Mouse (Mus musculus): ENCODE measurements around the gene Iqch. TPM values are rescaled to one million over a fixed set of nuclear protein-coding genes. Genes with fewer than 3 reads are reported as not detected.

Gene Iqch
- polyA plus RNA-seq, 1 experiment from 2014 or later, result 0.14 TPM

GRCm38 (mm10) chr9:63503890-63504289, 98.4 kb downstream of the Iqch start:
- Histone ChIP-seq H3K4me1 (replicated peaks) (no peaks in the 10 kb centered on the region), H3K9ac (no peak overlapping the region), H3K9me3 (no peaks in the 10 kb centered on the region), H3K27ac (no peak overlapping the region), H3K27me3 (replicated peaks) (no peaks in the 10 kb centered on the region), H3K36me3 (no peaks in the 10 kb centered on the region), H3K4me3 (replicated peaks) (no peak overlapping the region), H3K4me2 (replicated peaks) (no peak overlapping the region)
- ATAC-seq, result no peak
- 71% methylated on average over 2 of the region's 2 CpGs for WGBS

- Histone ChIP-seq H3K4me1 (replicated peaks) (no peaks in the 10 kb centered on the region), H3K9me3 (no peaks in the 10 kb centered on the region), H3K4me3 (replicated peaks) (no peak overlapping the region), H3K4me2 (replicated peaks) (no peak overlapping the region), H3K27me3 (replicated peaks) (no peaks in the 10 kb centered on the region), H3K27ac (no peak overlapping the region), H3K9ac (no peak overlapping the region), H3K36me3 (no peaks in the 10 kb centered on the region)
- ATAC-seq, result no peak
- WGBS, result 100% methylated on average over 1 of the region's 1 CpGs
Observed at GRCm38 (mm10) chr9:63501516-63501915, 100.8 kb downstream of the Iqch start.

- H3K4me3 ChIP-seq (replicated peaks), result no peak overlapping the region
- H3K9ac ChIP-seq, result no peak overlapping the region
- H3K9me3 ChIP-seq, result no peaks in the 10 kb centered on the region
- H3K27ac ChIP-seq, result no peak overlapping the region
- H3K4me1 ChIP-seq (replicated peaks), result no peaks in the 10 kb centered on the region
- WGBS, result 79% methylated on average over 8 of the region's 8 CpGs
- no peak for ATAC-seq
- no peaks in the 10 kb centered on the region for H3K27me3 ChIP-seq (replicated peaks)
- no peak overlapping the region for H3K4me2 ChIP-seq (replicated peaks)
- no peaks in the 10 kb centered on the region for H3K36me3 ChIP-seq
Observed at GRCm38 (mm10) chr9:63499912-63500311, 102.4 kb downstream of the Iqch start.

- Histone ChIP-seq H3K4me3 (replicated peaks) (no peak overlapping the region), H3K27me3 (replicated peaks) (no peaks in the 10 kb centered on the region), H3K36me3 (no peaks in the 10 kb centered on the region), H3K9me3 (no peaks in the 10 kb centered on the region), H3K4me2 (replicated peaks) (no peak overlapping the region), H3K4me1 (replicated peaks) (no peaks in the 10 kb centered on the region), H3K27ac (no peak overlapping the region), H3K9ac (no peak overlapping the region)
- 81% methylated on average over 2 of the region's 2 CpGs for WGBS
- ATAC-seq, result no peak
Observed at GRCm38 (mm10) chr9:63495786-63496185, 106.5 kb downstream of the Iqch start.

- Histone ChIP-seq H3K9me3 (no peaks in the 10 kb centered on the region), H3K36me3 (no peaks in the 10 kb centered on the region), H3K9ac (no peak overlapping the region), H3K4me2 (replicated peaks) (no peak overlapping the region), H3K4me3 (replicated peaks) (no peak overlapping the region), H3K4me1 (replicated peaks) (no peaks in the 10 kb centered on the region), H3K27ac (no peak overlapping the region), H3K27me3 (replicated peaks) (no peaks in the 10 kb centered on the region)
- 95% methylated on average over 4 of the region's 4 CpGs for WGBS
- no peak for ATAC-seq
Observed at GRCm38 (mm10) chr9:63493746-63494145, 108.5 kb downstream of the Iqch start.

- no peak overlapping the region for H3K4me3 ChIP-seq (replicated peaks)
- H3K9ac ChIP-seq, result no peak overlapping the region
- no peaks in the 10 kb centered on the region for H3K27me3 ChIP-seq (replicated peaks)
- H3K9me3 ChIP-seq, result no peaks in the 10 kb centered on the region
- no peaks in the 10 kb centered on the region for H3K4me1 ChIP-seq (replicated peaks)
- H3K36me3 ChIP-seq, result no peaks in the 10 kb centered on the region
- no peak for ATAC-seq
- H3K27ac ChIP-seq, result no peak overlapping the region
- WGBS, result 24% methylated on average over 9 of the region's 9 CpGs
- H3K4me2 ChIP-seq (replicated peaks), result no peak overlapping the region
Observed at GRCm38 (mm10) chr9:63492291-63492690, 110.0 kb downstream of the Iqch start.

GRCm38 (mm10) chr9:63490521-63491307, 111.6 kb downstream of the Iqch start:
- Histone ChIP-seq H3K36me3 (no peaks in the 10 kb centered on the region), H3K27ac (no peak overlapping the region), H3K4me1 (replicated peaks) (no peaks in the 10 kb centered on the region), H3K4me2 (replicated peaks) (no peak overlapping the region), H3K9ac (no peak overlapping the region), H3K9me3 (no peaks in the 10 kb centered on the region), H3K27me3 (replicated peaks) (no peaks in the 10 kb centered on the region), H3K4me3 (replicated peaks) (no peak overlapping the region)
- no peak for ATAC-seq
- WGBS, result 78% methylated on average over 12 of the region's 12 CpGs

- Histone ChIP-seq H3K9ac (no peak overlapping the region), H3K27ac (no peak overlapping the region), H3K4me2 (replicated peaks) (no peak overlapping the region), H3K27me3 (replicated peaks) (no peaks in the 10 kb centered on the region), H3K4me3 (replicated peaks) (no peak overlapping the region), H3K4me1 (replicated peaks) (no peaks in the 10 kb centered on the region), H3K9me3 (no peaks in the 10 kb centered on the region), H3K36me3 (no peaks in the 10 kb centered on the region)
- WGBS, result 54% methylated on average over 6 of the region's 6 CpGs
- ATAC-seq, result no peak
Observed at GRCm38 (mm10) chr9:63489156-63489555, 113.1 kb downstream of the Iqch start.

- ATAC-seq, result peak; percentile 83; the same call in 1 of the 2 replicates
- WGBS, result 62% methylated on average over 3 of the region's 3 CpGs
- no peak overlapping the region for H3K27ac ChIP-seq
- H3K27me3 ChIP-seq (replicated peaks), result no peaks in the 10 kb centered on the region
- no peak overlapping the region for H3K4me2 ChIP-seq (replicated peaks)
- H3K4me1 ChIP-seq (replicated peaks), result no peaks in the 10 kb centered on the region
- H3K4me3 ChIP-seq (replicated peaks), result no peak overlapping the region
- no peaks in the 10 kb centered on the region for H3K9me3 ChIP-seq
- no peaks in the 10 kb centered on the region for H3K36me3 ChIP-seq
- H3K9ac ChIP-seq, result no peak overlapping the region
Observed at GRCm38 (mm10) chr9:63465561-63465960, 136.7 kb downstream of the Iqch start.

- Histone ChIP-seq H3K4me3 (replicated peaks) (no peak overlapping the region), H3K9me3 (no peaks in the 10 kb centered on the region), H3K9ac (no peak overlapping the region), H3K4me2 (replicated peaks) (no peak overlapping the region), H3K27ac (no peak overlapping the region), H3K27me3 (replicated peaks) (no peaks in the 10 kb centered on the region), H3K36me3 (no peaks in the 10 kb centered on the region), H3K4me1 (replicated peaks) (no peaks in the 10 kb centered on the region)
- no peak for ATAC-seq
- 60% methylated on average over 2 of the region's 2 CpGs for WGBS
Observed at GRCm38 (mm10) chr9:63462296-63462695, 140.0 kb downstream of the Iqch start.

- no peaks in the 10 kb centered on the region for H3K4me1 ChIP-seq (replicated peaks)
- no peak overlapping the region for H3K9ac ChIP-seq
- no peaks in the 10 kb centered on the region for H3K9me3 ChIP-seq
- H3K4me3 ChIP-seq (replicated peaks), result no peak overlapping the region
- no peaks in the 10 kb centered on the region for H3K36me3 ChIP-seq
- H3K27ac ChIP-seq, result no peak overlapping the region
- no peak for ATAC-seq
- no peak overlapping the region for H3K4me2 ChIP-seq (replicated peaks)
- no peaks in the 10 kb centered on the region for H3K27me3 ChIP-seq (replicated peaks)
Observed at GRCm38 (mm10) chr9:63456401-63456800, 145.9 kb downstream of the Iqch start.

- no peak overlapping the region for H3K4me3 ChIP-seq (replicated peaks)
- H3K9me3 ChIP-seq, result no peaks in the 10 kb centered on the region
- H3K36me3 ChIP-seq, result no peaks in the 10 kb centered on the region
- H3K4me1 ChIP-seq (replicated peaks), result no peaks in the 10 kb centered on the region
- no peak overlapping the region for H3K27ac ChIP-seq
- no peak overlapping the region for H3K9ac ChIP-seq
- no peak overlapping the region for H3K4me2 ChIP-seq (replicated peaks)
- 72% methylated on average over 5 of the region's 5 CpGs for WGBS
- no peaks in the 10 kb centered on the region for H3K27me3 ChIP-seq (replicated peaks)
- ATAC-seq, result no peak
Observed at GRCm38 (mm10) chr9:63454341-63454740, 148.0 kb downstream of the Iqch start.

- Histone ChIP-seq H3K36me3 (no peaks in the 10 kb centered on the region), H3K9me3 (no peaks in the 10 kb centered on the region), H3K4me3 (replicated peaks) (no peak overlapping the region), H3K4me1 (replicated peaks) (no peaks in the 10 kb centered on the region), H3K9ac (no peak overlapping the region), H3K4me2 (replicated peaks) (no peak overlapping the region), H3K27ac (no peak overlapping the region), H3K27me3 (replicated peaks) (no peaks in the 10 kb centered on the region)
- no peak for ATAC-seq
- WGBS, result 45% methylated on average over 4 of the region's 4 CpGs
Observed at GRCm38 (mm10) chr9:63450531-63451030, 151.7 kb downstream of the Iqch start.
